Mouse (Mus musculus) thymus, postnatal 14 days (tissue): ENCODE data around the gene Dapp1.
"Not testable (repeated sequence)": the region's sequence is repeated elsewhere in the genome, so short reads cannot be mapped to it uniquely, and the experiment has no call there.

Experiments used
- DNase-seq: peaks from one replicate; pipeline ENCODE4 v3.0.0; 2021

Dapp1 gene

DNA sequence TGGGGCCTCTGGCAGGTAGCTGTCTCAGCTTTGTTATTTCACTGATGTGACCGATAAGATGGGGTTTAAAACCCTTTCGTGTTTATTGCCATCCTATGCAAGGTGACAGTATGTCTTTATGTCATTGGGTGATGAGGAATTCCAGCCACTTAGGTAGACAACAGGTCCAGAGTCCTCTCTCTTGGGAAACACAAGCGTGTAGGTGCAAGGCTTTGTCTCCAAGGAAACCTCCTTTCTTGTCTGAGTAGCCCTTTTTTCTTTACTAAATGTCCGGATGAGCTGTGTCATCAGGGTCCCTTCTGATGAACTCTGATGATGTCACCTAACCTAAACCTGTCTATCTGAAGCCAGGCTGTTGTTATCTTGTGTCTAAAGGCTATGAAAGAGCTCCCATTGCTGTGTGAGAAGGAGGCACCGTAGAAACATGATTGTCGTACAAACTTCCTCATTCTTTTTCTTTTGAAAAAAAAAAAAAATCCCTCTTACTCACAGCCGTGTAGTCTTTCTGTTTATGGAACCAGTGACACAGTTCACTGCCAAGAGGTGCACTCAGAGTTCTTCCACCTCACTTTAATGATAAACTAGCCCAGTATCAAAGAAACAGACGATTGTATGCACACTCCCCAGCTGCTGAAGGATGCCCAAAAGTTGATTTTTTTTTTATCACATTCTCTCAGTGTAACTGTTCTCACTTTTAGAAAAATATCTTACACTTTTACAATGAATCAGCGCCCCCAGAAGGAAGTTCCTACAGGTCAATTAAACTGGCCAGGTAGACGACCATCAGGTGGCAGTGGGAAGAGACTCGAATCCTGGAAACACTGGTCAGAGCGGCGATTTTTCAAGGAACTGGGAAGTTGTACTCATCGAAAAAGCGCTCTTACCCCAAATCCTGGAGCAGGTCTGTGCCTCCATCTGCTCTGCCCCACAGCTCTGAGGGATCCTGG, 637 bp downstream of the Dapp1 start:
- DNase-seq, result no peak

GRCm38 (mm10) chr3:137978233-137978632, 3.1 kb downstream of the Dapp1 start:
- DNase-seq, result no peak

- no peak for DNase-seq
Observed at GRCm38 (mm10) chr3:137977629-137978041, 3.7 kb downstream of the Dapp1 start.

- DNase-seq, result no peak
Observed at GRCm38 (mm10) chr3:137976943-137977628, 4.3 kb downstream of the Dapp1 start.

DNA sequence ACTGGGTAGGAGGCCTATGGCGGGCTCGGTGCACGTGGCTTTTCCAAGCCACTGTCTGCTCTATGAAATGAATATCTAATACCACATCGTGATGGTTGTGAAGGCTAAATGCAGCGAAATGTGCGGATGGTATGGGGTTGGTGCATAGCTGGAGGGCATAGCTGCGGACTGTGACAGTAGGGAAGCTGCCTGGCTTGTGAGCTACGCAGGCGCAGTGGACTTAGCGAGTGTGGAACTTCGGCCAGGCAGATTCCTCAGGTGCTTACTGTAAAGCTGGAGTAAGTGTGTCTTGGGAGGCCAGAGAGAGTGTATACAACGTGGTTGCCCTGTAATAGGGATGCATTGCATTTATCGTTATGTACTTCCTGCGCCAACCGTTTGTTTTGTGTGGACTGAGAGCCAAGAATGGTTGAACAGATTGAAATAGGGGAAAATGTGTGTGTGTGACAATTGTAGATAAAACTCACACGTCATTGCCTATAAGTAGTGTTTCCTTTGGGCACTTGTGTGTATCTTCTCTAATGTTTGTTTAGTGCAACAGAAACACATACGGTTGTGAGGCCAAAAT, 5.4 kb downstream of the Dapp1 start:
- DNase-seq, result no peak

DNA sequence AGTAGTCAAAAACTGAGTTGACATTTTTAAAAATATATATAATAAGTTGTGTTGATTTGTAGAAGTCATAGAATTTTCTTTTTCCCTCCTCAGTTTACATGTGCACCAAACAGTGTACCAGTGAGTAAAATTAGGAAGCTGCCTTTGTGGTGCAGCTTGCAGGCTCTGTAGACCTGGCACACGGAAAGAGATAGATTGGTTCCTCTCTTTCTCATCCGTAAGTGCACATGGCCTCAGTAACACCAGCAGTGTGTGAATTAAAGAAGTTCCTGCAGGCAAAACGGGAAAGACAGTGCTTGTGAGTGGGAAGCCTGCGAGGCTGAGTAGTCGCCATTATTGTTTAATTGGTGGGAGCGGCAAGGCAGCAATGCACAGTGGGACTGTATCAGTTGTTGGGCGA, 5.9 kb downstream of the Dapp1 start:
- DNase-seq, result no peak

DNA sequence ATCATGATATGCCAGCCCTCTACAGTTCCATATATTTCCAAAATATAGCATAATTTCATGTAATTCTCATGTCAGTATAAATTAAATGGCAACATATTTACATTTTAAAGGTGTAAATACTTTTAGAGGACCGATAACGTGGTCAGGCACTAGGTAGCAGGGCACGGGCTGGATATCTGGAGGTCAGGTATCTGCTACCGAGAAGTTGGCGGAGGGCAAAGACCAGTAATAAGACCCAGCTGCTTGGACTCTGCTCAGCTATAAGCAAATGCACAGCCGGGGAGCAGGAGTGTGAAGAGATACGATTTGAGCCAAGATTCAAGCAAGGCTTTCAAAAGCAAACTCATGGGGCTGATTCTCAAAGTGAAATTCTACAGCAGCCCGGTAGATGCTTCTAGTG, 7.0 kb downstream of the Dapp1 start:
- DNase-seq, result no peak

DNA sequence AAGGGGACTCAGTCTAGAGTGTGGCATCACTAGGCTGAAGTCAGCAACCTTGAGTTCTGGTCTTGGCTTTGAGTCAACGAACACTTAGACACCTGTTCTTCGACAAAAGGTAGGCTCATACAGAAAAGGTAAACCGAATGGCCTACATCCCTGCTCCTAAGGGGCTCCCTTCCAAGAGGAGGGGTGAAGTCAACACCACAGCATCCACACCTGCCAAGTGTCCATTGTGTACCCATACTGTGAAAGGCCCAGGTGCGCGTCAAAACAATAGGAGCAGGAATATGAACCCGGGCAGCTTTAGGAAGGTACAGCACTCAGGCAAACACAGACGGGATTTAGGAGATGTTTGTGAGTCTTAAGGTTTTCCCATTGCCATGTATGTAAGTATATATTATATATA, 8.4 kb downstream of the Dapp1 start:
- DNase-seq, result no peak

DNA sequence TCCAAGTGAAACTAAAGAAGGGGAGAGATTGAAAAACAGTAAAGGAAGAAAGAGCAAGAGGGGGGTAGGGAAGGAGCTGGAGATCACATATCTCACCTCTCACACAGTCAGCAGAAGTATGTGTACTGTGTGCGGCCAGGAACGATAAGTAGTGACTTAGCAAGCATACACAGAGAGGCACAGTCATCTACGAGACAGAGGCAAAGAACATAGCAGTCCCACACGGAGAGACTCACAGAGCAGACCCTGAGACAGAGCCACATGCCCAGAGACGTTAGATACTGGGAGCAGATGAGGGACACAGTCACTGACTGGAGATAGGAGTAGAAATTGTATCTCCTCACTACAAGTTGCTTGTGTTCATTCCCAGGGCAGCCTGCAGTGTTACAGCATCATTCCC, 9.1 kb downstream of the Dapp1 start:
- no peak for DNase-seq

DNA sequence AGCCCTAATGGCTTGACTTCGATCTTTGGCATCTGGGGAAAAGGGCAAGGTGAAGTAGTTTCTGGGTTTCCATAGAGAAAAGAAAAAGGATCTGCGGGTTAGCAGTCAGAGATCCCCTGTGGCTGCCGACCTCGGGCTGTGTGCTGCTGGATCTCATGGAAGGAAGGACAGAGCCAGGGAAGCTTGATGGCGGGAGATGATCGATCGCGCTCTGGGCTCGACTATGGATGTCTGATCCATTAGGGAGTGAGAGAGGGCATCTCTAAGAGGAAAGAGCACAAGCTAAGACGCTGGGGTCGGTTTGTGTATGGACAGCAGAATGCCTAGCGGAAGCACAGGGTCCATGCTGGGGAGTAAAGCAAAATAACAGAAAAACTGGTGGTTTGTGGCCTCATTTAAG, 11.4 kb downstream of the Dapp1 start:
- no peak for DNase-seq

GRCm38 (mm10) chr3:137968820-137969486, 12.4 kb downstream of the Dapp1 start:
- DNase-seq, result peak; percentile 49

GRCm38 (mm10) chr3:137968105-137968819, 13.1 kb downstream of the Dapp1 start:
- peak; percentile 27 for DNase-seq

GRCm38 (mm10) chr3:137964014-137964413, 17.3 kb downstream of the Dapp1 start:
- not testable (repeated sequence) for DNase-seq

- DNase-seq, result no peak
Observed at GRCm38 (mm10) chr3:137963508-137963907, 17.8 kb downstream of the Dapp1 start.

- no peak for DNase-seq
Observed at GRCm38 (mm10) chr3:137961736-137962385, 19.5 kb downstream of the Dapp1 start.

DNA sequence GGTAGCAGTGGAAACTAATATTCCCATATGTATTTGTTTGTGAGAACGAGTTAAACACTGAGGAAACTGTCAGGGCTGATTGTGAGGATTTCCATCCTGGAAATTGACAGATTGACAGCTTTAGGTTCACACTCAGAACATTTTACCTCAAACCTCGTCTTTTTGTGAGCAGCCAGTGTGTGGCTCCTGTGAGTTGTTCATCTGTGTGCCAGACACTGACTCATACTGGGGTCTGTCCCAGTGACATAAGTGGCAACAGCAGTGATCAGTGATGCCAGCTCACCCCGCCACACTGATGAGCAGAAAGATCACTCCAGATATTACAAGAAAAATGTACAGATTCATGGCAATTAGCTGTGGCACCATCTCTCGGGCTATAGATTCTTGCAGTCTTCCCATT, 21.9 kb downstream of the Dapp1 start:
- DNase-seq, result no peak

GRCm38 (mm10) chr3:137958352-137958751, 23.0 kb downstream of the Dapp1 start:
- DNase-seq, result no peak

GRCm38 (mm10) chr3:137957864-137958263, 23.5 kb downstream of the Dapp1 start:
- DNase-seq, result no peak

DNA sequence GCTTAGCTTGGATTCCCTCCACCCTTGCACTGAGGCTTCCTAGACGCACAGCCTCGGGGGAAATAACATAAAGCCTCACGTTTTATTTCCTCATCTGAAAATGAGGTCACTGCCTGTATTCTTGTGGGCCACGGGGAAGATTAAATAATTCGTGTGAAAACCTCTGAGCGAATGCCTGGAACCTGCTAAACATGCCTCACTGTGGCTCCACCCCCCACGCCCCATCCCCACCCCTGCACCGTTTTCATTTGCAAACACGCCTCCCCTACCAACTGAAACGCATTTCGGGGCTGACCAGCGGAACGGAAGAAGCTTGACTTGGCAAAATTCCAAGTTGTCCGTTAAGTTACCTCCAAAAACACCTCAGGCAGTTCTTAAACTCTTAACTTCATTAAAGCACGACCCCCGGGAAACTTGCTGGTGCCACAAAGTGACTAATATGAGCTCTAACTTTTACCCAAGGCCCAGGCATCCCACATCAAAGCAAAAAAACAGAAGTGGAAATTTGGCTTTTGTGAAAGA, 25.7 kb downstream of the Dapp1 start:
- peak; percentile 19 for DNase-seq

GRCm38 (mm10) chr3:137954256-137954916, 27.0 kb downstream of the Dapp1 start:
- no peak for DNase-seq
